Mouse (Mus musculus) frontal cortex, postnatal 10 days (tissue): ENCODE data around the gene Ncam1.
A peak's percentile ranks its signal among the peaks of the same experiment; 100 is the strongest.

Source experiments
- DNase-seq, 2 experiments: peaks; one replicate each; pipeline ENCODE4 v3.0.0; 2022; ENCODE audit warnings: low spot score in 2 of 2, mixed read lengths in 1 of 2

The Ncam1 gene

GRCm38 (mm10) chr9:49679270-49679669 is 119.5 kb downstream of the Ncam1 start:
- DNase-seq = no peak

- no peak for DNase-seq
Measured at GRCm38 (mm10) chr9:49675696-49676465, 122.8 kb downstream of the Ncam1 start.

- no peak for DNase-seq
Measured at GRCm38 (mm10) chr9:49672646-49673199, 126.0 kb downstream of the Ncam1 start.

- DNase-seq = no peak
Measured at GRCm38 (mm10) chr9:49667066-49667465, 131.7 kb downstream of the Ncam1 start.

GRCm38 (mm10) chr9:49665361-49665760 is 133.4 kb downstream of the Ncam1 start:
- no peak for DNase-seq

- DNase-seq = no peak
Measured at GRCm38 (mm10) chr9:49663927-49664320, 134.8 kb downstream of the Ncam1 start.

GRCm38 (mm10) chr9:49662958-49663926 is 135.5 kb downstream of the Ncam1 start:
- peak in 1 of 2 experiments; percentile 19 for DNase-seq

GRCm38 (mm10) chr9:49661480-49661879 is 137.2 kb downstream of the Ncam1 start:
- no peak for DNase-seq

GRCm38 (mm10) chr9:49658381-49658856 is 140.3 kb downstream of the Ncam1 start:
- DNase-seq = peak; percentile 37 to 42

- no peak for DNase-seq
Measured at GRCm38 (mm10) chr9:49654470-49654869, 144.3 kb downstream of the Ncam1 start.

- DNase-seq = no peak
Measured at GRCm38 (mm10) chr9:49653478-49654245, 145.1 kb downstream of the Ncam1 start.

- no peak for DNase-seq
Measured at GRCm38 (mm10) chr9:49644296-49644695, 154.4 kb downstream of the Ncam1 start.

- DNase-seq = no peak
Measured at GRCm38 (mm10) chr9:49640764-49641163, 158.0 kb downstream of the Ncam1 start.

GRCm38 (mm10) chr9:49640142-49640541 is 158.6 kb downstream of the Ncam1 start:
- DNase-seq = no peak

- DNase-seq = no peak
Measured at GRCm38 (mm10) chr9:49637955-49638354, 160.8 kb downstream of the Ncam1 start.

GRCm38 (mm10) chr9:49635668-49636326 is 162.9 kb downstream of the Ncam1 start:
- no peak for DNase-seq

GRCm38 (mm10) chr9:49632591-49632990 is 166.1 kb downstream of the Ncam1 start:
- DNase-seq = no peak

GRCm38 (mm10) chr9:49630336-49630735 is 168.4 kb downstream of the Ncam1 start:
- no peak for DNase-seq

GRCm38 (mm10) chr9:49624910-49625309 is 173.8 kb downstream of the Ncam1 start:
- no peak for DNase-seq

GRCm38 (mm10) chr9:49623934-49624505 is 174.7 kb downstream of the Ncam1 start:
- DNase-seq = no peak
